In genomic region chr9:114498218-114498617, GRCm38 (mm10) we compare ENCODE assay signal across 7 mouse cellular contexts. TPM values are rescaled to one million over a fixed set of nuclear protein-coding genes. Genes with fewer than 3 reads are reported as not detected.
DNase-seq lines count a peak whose midpoint lies in the region; ATAC-seq and TF ChIP-seq lines count a peak whose summit lies in the region.

No protein-coding gene starts in this region.

- no peaks in the 10 kb centered on the region for H3K36me3 ChIP-seq in intestine, postnatal 0 days (ENCODE audit: control insufficient read depth, insufficient read depth)
- H3K36me3 ChIP-seq in midbrain, postnatal 0 days (ENCODE audit: insufficient read depth, low read length) = no peaks in the 10 kb centered on the region

- no peak overlapping the region for H3K4me3 ChIP-seq in intestine, postnatal 0 days (ENCODE audit: low read depth, low read length)
- no peak overlapping the region for H3K4me3 ChIP-seq in midbrain, postnatal 0 days (ENCODE audit: low read depth, low read length)

- peak overlapping the region; percentile 32 for H3K4me2 ChIP-seq in intestine, postnatal 0 days (replicated peaks; ENCODE audit: low read depth)
- peak overlapping the region; percentile 16; the same call in 1 of the 2 replicates for H3K4me2 ChIP-seq in midbrain, postnatal 0 days (ENCODE audit: low read depth, low read length, poor library complexity, severe bottlenecking)

- no peak overlapping the region for H3K9ac ChIP-seq in intestine, postnatal 0 days (ENCODE audit: low read depth, low read length)
- H3K9ac ChIP-seq in midbrain, postnatal 0 days (replicated peaks; ENCODE audit: low read length, poor library complexity, severe bottlenecking) = no peak overlapping the region

- no peak overlapping the region for H3K27ac ChIP-seq in intestine, postnatal 0 days (ENCODE audit: low read depth, low read length)
- H3K27ac ChIP-seq in midbrain, postnatal 0 days (ENCODE audit: low read depth, low read length) = no peak overlapping the region

- 9% methylated on average over 11 of the region's 11 CpGs for WGBS in intestine, postnatal 0 days
- 10% methylated on average over 11 of the region's 11 CpGs for WGBS in midbrain, postnatal 0 days

- no peak for ATAC-seq in intestine, postnatal 0 days
- ATAC-seq in midbrain, postnatal 0 days (ENCODE audit: low FRiP score) = no peak

- peak; percentile 98 for TF ChIP-seq CTCF in intestine, postnatal 0 days (IDR thresholded peaks at IDR 0.05; ENCODE audit: low read depth)
- peak; percentile 86 for TF ChIP-seq CTCF in midbrain, postnatal 0 days (IDR thresholded peaks at IDR 0.05)

- no peaks in the 10 kb centered on the region for H3K4me1 ChIP-seq in intestine, postnatal 0 days (replicated peaks; ENCODE audit: control insufficient read depth, insufficient read depth, low read length)
- H3K4me1 ChIP-seq in midbrain, postnatal 0 days (ENCODE audit: insufficient read depth, low read length) = no peaks in the 10 kb centered on the region

- H3K9me3 ChIP-seq in intestine, postnatal 0 days (ENCODE audit: control insufficient read depth) = no peaks in the 10 kb centered on the region
- H3K9me3 ChIP-seq in midbrain, postnatal 0 days (ENCODE audit: low read length) = no peaks in the 10 kb centered on the region

- intact Hi-C loops in gastrocnemius, postnatal 36 days (cut with DNase I) = loop anchor here (10.0 kb wide), 1 partner anchor 183 kb away; no protein-coding TSS in a partner anchor
- intact Hi-C loops in left cerebral cortex, postnatal 4 days (cut with DNase I) = no loop called here

- H3K27me3 ChIP-seq in intestine, postnatal 0 days (replicated peaks; ENCODE audit: control insufficient read depth, insufficient read depth, low read length) = no peaks in the 10 kb centered on the region
- H3K27me3 ChIP-seq in midbrain, postnatal 0 days (ENCODE audit: insufficient read depth, low read length) = no peaks in the 10 kb centered on the region

- peak; percentile 88 for DNase-seq in adipocyte (ENCODE audit: low spot score)
- DNase-seq in cerebellum, postnatal 36 days = peak; percentile 67 to 69
- peak; percentile 66 to 72 for DNase-seq in gastrocnemius, postnatal 36 days
- DNase-seq in left cerebral cortex, postnatal 4 days = peak; percentile 91
- peak; percentile 81 for DNase-seq in midbrain, postnatal 0 days (ENCODE audit: low spot score)
- DNase-seq in spleen, postnatal 36 days (ENCODE audit: low spot score in 2 of 2) = peak; percentile 44 to 54

RNA-seq across cellular contexts. Expression of gene Ccr4, which starts 6.5 kb away (rescaled TPM):
- not detected for total RNA-seq in gastrocnemius, postnatal 36 days (2021)
- polyA plus RNA-seq in intestine, postnatal 0 days (2015; fragmentation: Nextera tagmentation; extraction: Ambion mirVana) = 2.3 TPM in 2 replicates
- not detected for total RNA-seq in left cerebral cortex, postnatal 4 days (2021)
- total RNA-seq in midbrain, postnatal 0 days (2014; rRNA removed) = not detected in 2 replicates
- polyA plus RNA-seq in midbrain, postnatal 0 days (2015; fragmentation: Nextera tagmentation; extraction: Ambion mirVana) = not detected in 2 replicates

RNA-seq across cellular contexts. Expression of gene C130032M10Rik, which starts 17.3 kb away (rescaled TPM):
- total RNA-seq in gastrocnemius, postnatal 36 days (2021) = not detected
- polyA plus RNA-seq in intestine, postnatal 0 days (2015; fragmentation: Nextera tagmentation; extraction: Ambion mirVana) = not detected in 2 replicates
- not detected for total RNA-seq in left cerebral cortex, postnatal 4 days (2021)
- not detected in 2 replicates for total RNA-seq in midbrain, postnatal 0 days (2014; rRNA removed)
- not detected in 2 replicates for polyA plus RNA-seq in midbrain, postnatal 0 days (2015; fragmentation: Nextera tagmentation; extraction: Ambion mirVana)
